Mouse (Mus musculus) kidney, adult 2 months (tissue): ENCODE measurements around the gene Tmem94.

Experiments
- CTCF ChIP-seq: fragments of 200-500 bp; conservative IDR thresholded peaks from 2 replicates; pipeline ENCODE4 v1.5.1; 2011; ENCODE audit warnings: low read depth, mild to moderate bottlenecking, control low read depth, low read length, moderate library complexity, mixed read lengths; ENCODE audit not compliant: insufficient read depth, insufficient read length
- POLR2A ChIP-seq: fragments of 200-500 bp; IDR thresholded peaks from one replicate; pipeline ENCODE4 v1.6.1; 2011; ENCODE audit warnings: low read depth, low read length, control low read depth

GRCm38 (mm10) chr11:115768896-115769295, 3.7 kb downstream of the Tmem94 start:
- TF ChIP-seq CTCF (no peak), POLR2A (no peak)
